Comparison of ENCODE assay signal across 16 mouse cellular contexts in genomic region chr1:34978156-34978555, GRCm38 (mm10).
DNase-seq lines count a peak whose midpoint lies in the region; TF ChIP-seq lines count a peak whose summit lies in the region.
"Had no signal": no experiment of that assay in that cellular context is flagged by ENCODE, and none has a peak within 500 bp of the region (broad histone marks: within the 10 kb centered on the region; RNA-seq: fewer than 3 reads in every experiment).

No protein-coding gene starts in this region.

- no peak overlapping the region for H3K4me3 ChIP-seq in heart, embryonic 10.5 days
- no peak overlapping the region for H3K4me3 ChIP-seq in heart, adult 2 months

- TF ChIP-seq EP300 in heart, adult 2 months (IDR thresholded peaks at IDR 0.05; ENCODE audit: insufficient read depth, low read depth, low read length) = no peak

- H3K27me3 ChIP-seq in heart, embryonic 10.5 days (ENCODE audit: insufficient read depth, poor library complexity, severe bottlenecking) = no peaks in the 10 kb centered on the region
- no peaks in the 10 kb centered on the region for H3K27me3 ChIP-seq in heart, adult 2 months (ENCODE audit: control insufficient read depth, insufficient read depth, low read length)
- H3K27me3 ChIP-seq: Patski had no signal

- DNase-seq in heart, adult 11 months = peak; percentile 55
- DNase-seq in heart, postnatal 4 days = no peak
- DNase-seq in heart, embryonic 10.5 days (ENCODE audit: low spot score) = peak; percentile 61
- DNase-seq in heart, adult 2 months = no peak
- DNase-seq: adrenal gland, adult 2 months; adrenal gland, adult 8-10 months; adrenal gland, postnatal 10 days; adrenal gland, postnatal 14 days; adrenal gland, postnatal 25 days; adrenal gland, postnatal 36 days; B cell, adult 2 months; cerebellum, adult 11 months; cerebellum, adult 11-12 months; cerebellum, adult 18-20 months had no signal

- no peak for TF ChIP-seq CTCF in heart, adult 2 months (IDR thresholded peaks at IDR 0.05)

- H3K36me3 ChIP-seq in heart, embryonic 10.5 days = no peaks in the 10 kb centered on the region
- H3K36me3 ChIP-seq in heart, adult 2 months (ENCODE audit: control insufficient read depth, insufficient read depth, low read length) = no peaks in the 10 kb centered on the region
- H3K36me3 ChIP-seq: G1E had no signal

- no peak for TF ChIP-seq POLR2A in heart, adult 2 months (IDR thresholded peaks at IDR 0.05; ENCODE audit: insufficient read depth, low read depth, low read length)

- H3K9me3 ChIP-seq in heart, embryonic 10.5 days = 0 out of 2 replicates have a peak, but pooled peaks cover 13% of the 10 kb centered on the region

- intact Hi-C loops in heart, adult 2 months (cut with DNase I) = no loop called here

- H3K9ac ChIP-seq in heart, adult 2 months (ENCODE audit: low read depth, low read length) = no peak overlapping the region

- H3K27ac ChIP-seq in heart, embryonic 10.5 days = no peak overlapping the region
- H3K27ac ChIP-seq in heart, adult 2 months = no peak overlapping the region

- no peaks in the 10 kb centered on the region for H3K79me2 ChIP-seq in heart, adult 2 months (replicated peaks; ENCODE audit: control insufficient read depth, insufficient read depth, low read length)

- 88% methylated on average over 10 of the region's 10 CpGs for WGBS in heart, embryonic 10.5 days
- WGBS in heart, adult 2 months = 87% methylated on average over 10 of the region's 10 CpGs

- H3K4me1 ChIP-seq in heart, embryonic 10.5 days = no peaks in the 10 kb centered on the region
- H3K4me1 ChIP-seq in heart, adult 2 months (ENCODE audit: control insufficient read depth, insufficient read depth, low read length) = no peaks in the 10 kb centered on the region

Comparison
In these comparisons a context has a peak if more than half of its experiments do, and no peak if none do; other contexts are left out.
1. DNase-seq: peak in heart, adult 11 months (single experiment) and heart, embryonic 10.5 days (single experiment); none in heart, postnatal 4 days (single experiment) and heart, adult 2 months (0 of 2).